Mouse (Mus musculus) liver, adult 2 months (tissue): ENCODE results near the gene Hexim2.

Experiments
- CTCF ChIP-seq: fragments of 200-500 bp; IDR thresholded peaks from 2 replicates; pipeline ENCODE4 v1.5.1; 2011; ENCODE audit warnings: low read depth, low read length, control low read depth
- POLR2A ChIP-seq: fragments of 200-500 bp; IDR thresholded peaks from 2 replicates; pipeline ENCODE4 v1.6.1; 2011; ENCODE audit warnings: low read length, control low read depth; ENCODE audit not compliant: insufficient read depth; ENCODE audit errors: extremely low read depth

DNA sequence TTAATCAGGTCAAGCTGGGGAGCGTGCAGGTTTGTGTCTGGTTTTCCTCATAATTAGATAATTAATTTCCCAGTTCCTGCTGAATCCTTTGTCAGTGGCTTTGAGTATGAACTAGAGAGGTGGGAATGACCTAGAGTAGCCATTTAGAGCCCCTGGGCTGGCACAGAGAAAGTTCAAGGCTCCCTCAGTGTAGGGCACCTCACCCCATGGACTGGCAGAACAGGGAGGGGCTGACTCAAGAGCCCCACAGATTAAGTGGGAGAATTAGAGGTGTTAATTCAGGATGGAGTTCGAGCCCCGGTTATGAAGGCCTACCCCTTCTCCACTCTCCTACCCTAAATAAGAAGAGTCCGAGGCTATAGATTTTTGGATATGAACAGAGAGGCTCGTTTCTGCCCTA is 37.4 kb downstream of the Hexim2 start:
- no peak for TF ChIP-seq CTCF
- TF ChIP-seq POLR2A: no peak
